9 mouse cellular contexts compared by ENCODE assay signal in genomic region chr13:57848931-57849330, GRCm38 (mm10).
"Had no signal": no experiment of that assay in that cellular context is flagged by ENCODE, and none has a peak within 500 bp of the region (broad histone marks: within the 10 kb centered on the region; RNA-seq: fewer than 3 reads in every experiment).

No protein-coding gene starts in this region.

- DNase-seq: kidney, postnatal 25 days; layer of hippocampus, adult 9-11 months; liver; lung, adult 18-20 months; lung, postnatal 14 days; lung, postnatal 4 days; midbrain, embryonic 14.5 days; thymus, adult 18-20 months; thymus, postnatal 36 days had no signal
